Mouse (Mus musculus) layer of hippocampus, adult 9-11 months (tissue): ENCODE measurements around the gene Foxc2.

Experiments used
- DNase-seq: peaks from one replicate; pipeline ENCODE4 v3.0.0; 2022

Foxc2 gene

DNA sequence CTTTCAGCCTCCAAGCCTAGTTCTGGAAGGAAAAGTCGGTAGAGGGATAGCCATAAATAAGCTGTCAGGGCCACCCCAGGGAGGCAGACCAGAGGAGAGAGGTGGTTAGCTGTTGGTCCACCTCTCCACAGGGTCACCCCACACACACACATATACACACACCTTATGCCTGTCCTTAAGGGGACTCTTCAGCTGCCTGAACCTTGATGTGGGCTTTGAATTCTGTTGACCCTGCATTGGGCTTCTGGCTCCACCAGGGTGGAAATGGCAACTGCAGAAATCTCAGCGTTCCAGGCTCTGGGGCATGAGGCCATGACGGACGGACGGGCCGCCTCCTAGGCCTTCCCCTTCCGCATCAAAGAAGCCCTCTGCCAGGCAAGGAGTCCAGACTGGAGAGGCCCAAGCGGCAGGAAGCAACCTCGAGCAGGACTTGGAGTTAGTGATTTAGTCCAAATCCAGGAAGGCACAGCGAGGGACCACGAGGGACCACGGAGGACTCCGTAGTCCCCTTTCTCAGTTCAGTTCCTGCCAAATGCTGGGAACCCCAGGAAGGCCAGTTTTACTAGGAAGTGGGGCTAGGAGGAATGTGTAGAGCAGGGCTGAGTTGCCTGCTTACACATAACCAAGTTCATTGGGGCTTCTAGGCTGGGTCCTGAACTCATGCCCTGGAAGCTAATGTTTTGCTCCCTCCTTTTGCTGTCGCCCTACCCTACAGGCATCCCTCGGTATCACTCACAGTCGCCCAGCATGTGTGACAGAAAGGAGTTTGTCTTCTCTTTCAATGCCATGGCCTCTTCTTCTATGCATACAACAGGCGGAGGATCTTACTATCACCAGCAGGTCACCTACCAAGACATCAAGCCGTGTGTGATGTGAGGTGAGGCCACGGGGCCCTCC is 29.7 kb upstream of the Foxc2 start:
- DNase-seq, result no peak

DNA sequence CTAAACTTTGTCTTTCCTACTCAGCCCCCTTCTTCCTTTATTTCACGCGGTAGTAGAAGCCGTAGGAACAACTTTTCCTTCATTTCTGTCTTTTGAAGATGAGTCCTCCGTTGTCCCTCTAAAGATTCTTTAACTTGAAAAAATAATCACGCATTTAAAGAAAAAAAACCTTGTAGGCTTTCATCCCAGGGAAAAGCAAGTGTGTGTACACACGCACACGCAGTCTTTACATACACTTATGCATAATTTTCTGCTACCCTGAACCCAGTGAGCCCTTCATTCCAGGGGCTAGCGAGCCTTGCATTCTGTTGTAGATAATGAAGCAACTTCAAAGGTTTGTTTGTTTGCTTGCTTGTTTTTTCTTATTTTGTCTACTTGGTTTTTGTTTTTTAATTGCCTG is 27.7 kb upstream of the Foxc2 start:
- no peak for DNase-seq

DNA sequence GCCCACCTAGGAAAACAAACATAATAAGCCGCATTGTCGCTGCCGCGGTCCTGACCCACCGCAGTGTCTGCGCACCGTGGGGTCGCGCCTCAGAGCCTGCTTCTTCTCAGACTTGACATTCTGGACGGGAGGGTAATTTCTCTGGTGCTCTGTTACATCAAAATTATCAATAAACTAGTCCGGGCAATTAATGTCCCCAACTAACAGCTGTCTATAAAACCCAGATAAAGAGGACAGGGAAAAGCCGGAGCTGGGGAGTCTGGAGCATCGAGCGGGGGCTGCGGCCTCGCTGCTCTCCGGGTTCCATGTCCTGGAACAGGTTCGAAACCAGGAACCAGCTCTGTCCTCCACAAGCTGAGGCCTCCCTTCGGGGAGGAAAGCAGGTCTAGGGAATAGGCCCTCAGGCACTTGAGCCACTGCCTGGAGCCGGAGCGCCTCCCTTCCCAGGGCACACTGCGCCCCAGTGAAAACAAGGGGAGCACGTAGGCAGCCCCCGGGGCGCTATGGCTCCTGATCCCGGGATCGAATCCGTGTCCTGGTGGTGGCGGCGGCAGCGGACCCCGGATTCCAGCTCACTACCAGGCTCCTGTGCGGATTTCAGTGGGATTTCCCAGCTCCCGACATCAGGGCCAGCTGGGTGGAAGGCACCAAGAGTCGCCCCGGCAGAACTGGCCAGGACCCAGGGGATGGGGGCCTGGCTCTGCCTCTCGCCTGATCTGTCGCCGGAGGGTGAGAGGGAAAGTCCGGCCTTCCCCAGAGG is 26.9 kb upstream of the Foxc2 start:
- no peak for DNase-seq

DNA sequence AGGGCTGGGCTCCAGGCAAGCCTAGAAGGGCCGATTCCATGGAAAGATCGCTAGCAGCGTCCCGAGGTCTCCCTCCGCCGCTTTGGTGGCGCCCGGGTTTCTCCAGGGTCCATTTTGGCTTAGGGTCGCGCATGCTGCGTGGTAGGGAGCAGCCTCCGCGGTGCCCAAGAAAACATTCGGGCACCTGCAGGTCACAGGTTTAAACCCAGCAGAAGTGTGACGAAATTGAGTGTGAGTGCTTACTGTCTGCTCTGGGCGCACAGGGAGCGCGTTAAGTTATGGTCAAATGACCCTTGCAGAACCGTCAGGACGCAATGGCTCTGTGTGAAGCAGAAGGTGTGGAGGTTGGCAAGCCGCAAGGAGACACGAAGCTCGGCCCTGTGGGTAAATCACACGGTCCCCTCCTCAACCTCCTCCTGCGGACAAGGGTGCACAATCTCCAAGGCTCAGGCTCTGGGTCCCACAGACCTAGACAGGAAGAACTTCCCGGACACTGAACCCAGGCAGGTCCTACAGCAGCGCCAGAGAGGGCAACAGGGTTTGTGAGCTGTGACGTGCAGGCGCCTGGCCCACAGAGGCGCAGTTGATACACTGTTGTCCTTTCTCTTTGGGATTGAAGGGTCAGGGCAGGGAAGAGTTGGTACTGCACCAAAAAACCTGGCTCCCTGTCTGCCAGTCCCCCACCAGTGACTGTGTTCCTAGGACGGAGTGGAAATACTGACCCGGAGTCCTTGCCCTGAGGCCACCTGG is 26.2 kb upstream of the Foxc2 start:
- DNase-seq, result no peak

DNA sequence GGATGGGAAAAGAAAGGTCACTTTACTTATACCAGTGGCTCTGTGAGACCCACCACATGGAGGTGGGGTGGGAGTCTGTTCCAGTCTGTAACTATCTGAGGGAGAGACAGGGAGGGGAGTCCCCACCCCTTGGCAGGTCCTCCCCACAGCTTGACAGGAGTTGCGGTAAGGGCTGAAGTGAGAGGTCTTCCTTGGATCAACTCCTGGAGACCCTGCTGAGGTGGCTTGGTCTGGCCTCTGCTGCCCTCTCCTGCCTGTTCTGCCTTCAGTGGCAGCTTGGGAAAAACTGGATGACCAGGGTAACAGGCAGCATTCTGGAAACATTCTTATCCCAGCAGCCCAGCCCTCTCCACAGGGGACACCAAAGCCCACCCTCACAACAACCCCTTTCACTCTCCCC is 25.3 kb upstream of the Foxc2 start:
- no peak for DNase-seq

DNA sequence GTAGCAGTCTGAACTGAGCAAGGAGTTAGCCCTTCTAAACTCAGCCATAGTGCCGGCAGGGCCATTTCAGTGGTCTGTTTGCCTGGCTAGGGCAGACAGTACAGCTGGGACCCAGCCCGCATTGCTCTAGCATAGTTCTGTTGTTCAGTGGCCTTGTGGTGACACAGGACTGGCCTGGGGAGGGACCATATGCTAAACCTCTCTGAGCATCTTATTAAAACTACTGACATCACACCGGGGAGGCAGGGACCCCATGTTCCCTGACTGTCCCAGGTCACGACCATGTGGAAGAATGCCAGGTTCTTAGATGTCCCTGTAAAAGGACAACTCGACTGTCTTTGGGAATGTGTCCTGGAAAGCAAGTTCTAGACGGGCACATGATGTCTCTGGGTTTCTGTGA is 23.8 kb upstream of the Foxc2 start:
- DNase-seq, result no peak

DNA sequence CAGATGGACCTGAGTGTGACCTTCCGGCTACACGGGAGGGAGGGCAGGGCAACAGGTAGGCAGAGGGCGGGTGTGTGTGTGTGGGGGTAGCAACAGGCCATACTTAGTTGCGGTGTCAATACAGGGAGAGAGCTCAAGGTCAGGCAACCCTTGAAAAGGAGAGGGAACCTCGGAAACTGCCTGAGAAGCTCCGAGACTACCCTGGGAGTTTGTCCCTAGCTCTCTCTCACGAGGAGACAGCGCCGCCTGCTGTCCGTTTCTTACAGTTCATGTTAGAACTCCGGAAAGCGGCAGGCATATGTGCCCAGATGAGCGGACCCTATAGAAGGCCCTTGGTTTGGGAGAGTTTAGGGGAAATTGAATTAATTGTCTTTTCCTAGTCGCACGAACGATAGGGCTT is 23.3 kb upstream of the Foxc2 start:
- peak; percentile 50 for DNase-seq

DNA sequence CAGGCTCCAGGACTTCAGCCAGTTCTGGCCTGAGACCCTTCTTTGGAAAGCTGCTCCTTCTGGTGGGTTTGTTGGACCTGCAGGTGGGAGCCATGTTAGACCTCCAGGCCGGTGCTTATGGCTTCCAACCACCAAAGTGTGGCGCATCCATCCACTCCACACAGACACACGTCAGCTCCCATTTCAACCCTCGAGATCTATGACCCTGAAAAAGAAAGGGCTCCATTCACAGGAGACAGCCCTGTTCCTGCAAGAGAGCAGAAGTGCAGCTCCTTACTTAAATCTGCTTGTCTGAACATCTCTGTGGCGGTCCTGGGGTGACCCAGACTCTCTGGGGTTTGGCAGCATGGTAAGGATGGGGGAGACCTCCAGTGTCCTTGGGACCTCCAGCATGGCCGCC is 22.5 kb upstream of the Foxc2 start:
- no peak for DNase-seq

DNA sequence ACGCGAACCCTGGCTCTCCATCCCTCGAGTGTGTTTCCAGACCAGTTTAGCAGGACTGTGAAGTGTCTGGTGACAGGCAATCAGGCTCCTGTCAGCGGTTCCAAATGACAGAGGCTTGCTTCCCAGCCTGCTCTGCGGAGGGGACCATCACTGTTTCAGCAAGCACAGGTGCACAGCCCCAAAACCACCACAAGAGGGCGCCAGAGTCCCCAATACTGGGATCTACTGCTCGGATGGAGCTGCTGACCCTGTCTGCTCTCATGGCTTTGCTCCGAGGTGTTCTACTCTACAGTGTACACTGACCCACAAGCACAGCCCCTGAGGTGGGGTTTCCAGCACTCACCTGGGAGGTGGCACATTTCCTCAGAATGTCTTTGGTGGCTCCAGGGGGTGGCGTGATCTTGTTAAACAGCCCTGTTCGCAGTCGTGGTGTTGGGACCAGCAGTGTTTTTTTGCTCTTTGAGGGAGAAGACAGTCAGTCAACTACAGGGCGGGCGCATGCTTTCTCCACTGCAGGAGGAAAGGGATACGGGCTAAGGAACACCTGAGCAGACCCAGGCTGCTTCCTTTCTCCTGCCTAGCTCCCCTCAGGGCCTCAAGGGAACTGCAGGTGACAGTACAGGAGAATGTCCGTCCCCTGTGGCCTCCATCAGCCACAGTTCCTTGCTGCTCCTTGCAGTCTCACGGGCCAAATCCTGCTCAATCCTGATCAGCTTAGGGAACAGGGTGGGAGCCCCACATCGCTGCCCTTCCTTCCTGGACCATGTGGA is 11.7 kb upstream of the Foxc2 start:
- DNase-seq, result peak; percentile 56

DNA sequence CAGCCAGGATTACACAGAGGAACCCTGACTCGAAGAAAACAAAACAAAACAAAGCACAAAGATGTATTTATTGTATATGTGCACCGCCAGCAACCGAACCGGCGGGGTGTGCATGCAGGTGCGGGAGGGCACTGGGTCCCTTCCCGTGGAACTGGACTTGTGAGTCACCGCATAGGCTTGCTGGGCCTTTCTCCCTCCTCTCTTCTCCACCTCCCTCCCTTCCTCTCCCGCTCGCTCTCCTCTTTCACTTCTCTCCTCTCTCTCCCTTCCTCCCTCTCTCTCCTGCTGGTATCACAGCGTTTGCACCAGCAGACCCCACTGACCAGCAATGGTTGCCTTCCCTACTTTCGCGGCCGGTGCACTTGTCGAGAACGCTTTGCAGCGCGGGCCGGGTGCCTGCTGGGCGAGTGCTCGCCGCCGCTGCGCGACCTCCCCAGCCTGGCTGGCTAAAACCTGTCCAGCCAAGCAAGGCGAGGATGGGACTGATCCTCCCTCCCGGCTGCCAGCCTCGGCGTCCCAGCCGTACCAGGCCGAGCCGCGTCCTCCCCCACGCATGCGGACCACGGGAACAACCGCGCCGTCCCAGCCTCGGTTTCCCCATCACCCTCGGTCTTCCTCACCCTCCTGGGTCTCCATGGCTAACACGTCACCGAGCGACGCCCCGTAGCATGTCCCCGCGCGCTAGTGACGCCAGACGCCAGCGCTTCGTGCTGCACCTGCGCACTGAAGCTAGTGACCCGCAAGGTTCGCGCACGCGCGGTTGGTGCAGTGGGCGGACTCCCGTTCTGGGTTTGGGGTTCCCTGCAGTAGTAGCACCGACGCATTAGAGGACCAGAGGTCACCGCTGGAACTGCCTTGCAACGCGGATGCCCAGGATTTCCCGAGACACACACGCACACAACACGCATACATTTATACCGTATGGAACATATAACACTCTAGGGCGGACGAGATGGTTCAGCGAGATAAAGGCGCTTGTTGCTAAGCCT is 8.0 kb upstream of the Foxc2 start, which contains the start of gene Mthfsd:
TSS of gene Mthfsd (minus strand) at position 725 of the 989 bp plus-strand sequence.
- peak; percentile 98 for DNase-seq

DNA sequence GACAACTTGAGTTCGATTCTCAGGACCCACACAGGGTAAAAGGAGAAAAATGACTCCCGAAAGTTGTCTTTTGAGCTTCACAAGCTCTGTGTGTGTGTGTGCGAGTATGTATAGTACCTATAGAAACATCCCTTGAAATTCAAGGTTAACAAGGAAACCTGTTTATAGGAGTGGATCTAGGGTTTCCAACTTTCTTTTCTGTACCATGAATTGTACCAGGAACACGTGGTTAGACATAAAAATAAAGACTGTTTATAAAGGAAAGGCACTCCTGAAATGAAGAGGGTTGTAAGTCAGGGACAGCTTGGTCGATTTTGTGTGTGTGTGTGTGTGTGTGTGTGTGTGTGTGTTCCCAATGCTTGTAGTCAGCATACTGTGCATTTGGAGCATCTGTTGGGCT is 7.3 kb upstream of the Foxc2 start:
- DNase-seq, result no peak

DNA sequence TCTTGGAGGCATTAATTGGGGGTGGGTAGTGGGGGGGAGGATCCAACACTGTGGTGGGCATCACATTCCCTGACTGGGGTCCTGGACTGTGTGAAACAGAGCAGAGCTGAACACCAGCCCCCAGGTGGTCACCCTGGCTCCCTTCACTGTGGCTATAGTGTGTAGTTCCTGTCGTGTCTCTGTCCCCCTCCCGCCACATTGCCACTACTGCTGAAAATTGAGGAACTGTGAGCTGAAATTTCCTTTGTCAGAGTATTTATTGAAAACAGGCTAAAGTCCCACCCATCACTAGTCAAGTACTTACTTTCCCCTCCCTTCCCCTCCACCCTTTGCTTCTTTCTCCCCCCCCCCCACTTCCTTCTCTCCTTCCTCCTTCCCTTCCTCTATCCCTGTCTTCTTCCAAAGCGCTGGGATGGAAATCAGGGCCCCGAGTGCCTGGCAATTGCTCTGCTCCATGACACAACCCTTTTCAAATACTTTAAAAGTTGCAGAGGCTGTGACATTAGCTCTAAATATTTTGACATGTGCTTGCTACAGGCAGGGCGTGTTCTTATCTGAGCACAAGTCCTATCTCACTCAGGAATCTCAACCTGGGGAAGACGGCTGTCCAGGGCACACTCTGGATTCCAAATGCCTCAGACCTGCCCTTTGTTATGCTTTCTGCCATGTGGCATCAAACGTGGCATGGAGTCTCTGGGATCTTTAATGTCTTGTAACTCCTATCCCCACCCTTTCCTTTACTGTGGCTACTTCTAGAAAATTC is 4.6 kb upstream of the Foxc2 start:
- no peak for DNase-seq

DNA sequence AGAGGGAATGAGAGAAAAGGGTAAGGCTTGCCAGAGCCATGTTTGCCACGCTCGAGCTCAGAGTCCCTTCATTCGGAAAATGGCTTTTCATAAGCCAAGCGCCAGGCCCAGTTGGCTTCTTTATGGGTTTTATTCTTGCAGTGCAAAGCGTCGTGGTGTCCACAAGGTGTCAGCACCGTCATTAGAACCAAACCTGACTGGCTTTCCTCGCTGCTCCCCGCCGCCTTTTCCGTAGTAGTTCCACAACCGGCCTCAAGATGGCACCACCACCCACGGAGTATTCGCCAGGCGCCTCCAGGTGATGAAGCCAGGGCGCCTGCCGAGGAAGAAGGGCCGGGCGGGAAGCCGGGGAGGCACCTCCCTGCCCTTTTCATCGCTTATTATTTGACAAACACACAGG is 2.7 kb upstream of the Foxc2 start:
- DNase-seq, result peak; percentile 88

DNA sequence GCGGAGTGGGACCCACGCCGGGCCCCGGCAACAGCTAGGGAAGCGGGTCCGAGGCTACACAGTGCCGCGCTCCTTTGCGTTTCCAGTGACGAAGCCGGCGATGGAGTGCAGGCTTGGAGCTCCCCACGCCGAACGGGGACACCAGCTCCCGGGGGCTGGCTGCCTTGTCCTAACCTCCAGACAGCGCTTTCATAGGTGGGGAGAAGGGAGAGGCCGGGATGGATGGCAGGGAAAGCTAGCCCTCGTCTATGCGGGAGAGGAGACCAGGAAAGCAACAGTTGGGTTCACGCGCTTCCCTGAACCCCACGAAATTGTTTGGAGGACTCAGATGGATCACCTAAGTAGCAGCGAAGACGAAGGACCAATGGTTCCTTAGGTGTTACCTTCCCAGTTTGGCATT is 835 bp upstream of the Foxc2 start:
- DNase-seq, result no peak

DNA sequence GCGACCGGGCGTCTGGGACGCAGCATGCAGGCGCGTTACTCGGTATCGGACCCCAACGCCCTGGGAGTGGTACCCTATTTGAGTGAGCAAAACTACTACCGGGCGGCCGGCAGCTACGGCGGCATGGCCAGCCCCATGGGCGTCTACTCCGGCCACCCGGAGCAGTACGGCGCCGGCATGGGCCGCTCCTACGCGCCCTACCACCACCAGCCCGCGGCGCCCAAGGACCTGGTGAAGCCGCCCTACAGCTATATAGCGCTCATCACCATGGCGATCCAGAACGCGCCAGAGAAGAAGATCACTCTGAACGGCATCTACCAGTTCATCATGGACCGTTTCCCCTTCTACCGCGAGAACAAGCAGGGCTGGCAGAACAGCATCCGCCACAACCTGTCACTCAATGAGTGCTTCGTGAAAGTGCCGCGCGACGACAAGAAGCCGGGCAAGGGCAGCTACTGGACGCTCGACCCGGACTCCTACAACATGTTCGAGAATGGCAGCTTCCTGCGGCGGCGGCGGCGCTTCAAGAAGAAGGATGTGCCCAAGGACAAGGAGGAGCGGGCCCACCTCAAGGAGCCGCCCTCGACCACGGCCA is 717 bp downstream of the Foxc2 start:
- DNase-seq, result no peak

DNA sequence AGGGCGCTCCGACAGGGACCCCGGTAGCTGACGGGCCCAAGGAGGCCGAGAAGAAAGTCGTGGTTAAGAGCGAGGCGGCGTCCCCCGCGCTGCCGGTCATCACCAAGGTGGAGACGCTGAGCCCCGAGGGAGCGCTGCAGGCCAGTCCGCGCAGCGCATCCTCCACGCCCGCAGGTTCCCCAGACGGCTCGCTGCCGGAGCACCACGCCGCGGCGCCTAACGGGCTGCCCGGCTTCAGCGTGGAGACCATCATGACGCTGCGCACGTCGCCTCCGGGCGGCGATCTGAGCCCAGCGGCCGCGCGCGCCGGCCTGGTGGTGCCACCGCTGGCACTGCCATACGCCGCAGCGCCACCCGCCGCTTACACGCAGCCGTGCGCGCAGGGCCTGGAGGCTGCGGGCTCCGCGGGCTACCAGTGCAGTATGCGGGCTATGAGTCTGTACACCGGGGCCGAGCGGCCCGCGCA is 1.2 kb downstream of the Foxc2 start:
- DNase-seq, result no peak

DNA sequence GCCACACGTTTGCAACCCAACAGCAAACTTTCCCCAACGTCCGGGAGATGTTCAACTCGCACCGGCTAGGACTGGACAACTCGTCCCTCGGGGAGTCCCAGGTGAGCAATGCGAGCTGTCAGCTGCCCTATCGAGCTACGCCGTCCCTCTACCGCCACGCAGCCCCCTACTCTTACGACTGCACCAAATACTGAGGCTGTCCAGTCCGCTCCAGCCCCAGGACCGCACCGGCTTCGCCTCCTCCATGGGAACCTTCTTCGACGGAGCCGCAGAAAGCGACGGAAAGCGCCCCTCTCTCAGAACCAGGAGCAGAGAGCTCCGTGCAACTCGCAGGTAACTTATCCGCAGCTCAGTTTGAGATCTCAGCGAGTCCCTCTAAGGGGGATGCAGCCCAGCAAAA is 1.9 kb downstream of the Foxc2 start:
- no peak for DNase-seq

DNA sequence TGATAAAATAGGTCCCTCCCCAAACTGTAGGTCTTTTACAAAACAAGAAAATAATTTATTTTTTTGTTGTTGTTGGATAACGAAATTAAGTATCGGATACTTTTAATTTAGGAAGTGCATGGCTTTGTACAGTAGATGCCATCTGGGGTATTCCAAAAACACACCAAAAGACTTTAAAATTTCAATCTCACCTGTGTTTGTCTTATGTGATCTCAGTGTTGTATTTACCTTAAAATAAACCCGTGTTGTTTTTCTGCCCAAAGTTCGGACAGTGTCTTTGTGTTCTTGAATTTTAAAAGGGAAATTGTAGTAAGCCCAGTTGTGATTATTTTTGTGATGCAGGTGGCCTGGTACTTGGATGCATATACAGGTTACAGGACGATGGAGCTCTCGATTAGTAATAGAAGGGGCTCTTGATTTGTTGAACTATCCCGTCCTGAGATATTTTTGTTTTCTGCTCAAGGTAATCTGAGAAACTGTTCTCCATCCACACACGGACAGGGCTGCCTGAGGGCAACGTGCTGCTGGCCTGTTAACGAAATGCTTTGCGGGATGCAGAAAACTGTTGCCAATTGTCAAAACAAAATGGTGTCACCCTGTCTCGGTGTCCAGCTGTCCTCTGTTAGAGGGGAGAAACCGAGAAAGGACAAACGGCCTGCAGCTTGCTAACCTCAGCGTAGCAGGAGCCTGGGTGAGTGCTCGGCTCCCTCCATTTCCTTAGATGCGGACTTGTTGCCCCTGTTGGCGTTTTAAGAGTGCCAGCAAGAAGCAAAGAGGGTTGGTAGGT is 2.9 kb downstream of the Foxc2 start:
- DNase-seq, result no peak
